Mouse (Mus musculus) lung, postnatal 0 days (tissue): ENCODE results near the gene Vmp1. TPM values are rescaled to one million over a fixed set of nuclear protein-coding genes. Genes with fewer than 3 reads are reported as not detected.
A peak's percentile ranks its signal among the peaks of the same experiment; 100 is the strongest.

ENCODE experiments used
- ATAC-seq: fragments of 200-750 bp; cut with Nextera tagmentation; 2 replicates; pipeline ENCODE4 v1.8.0; 2017; ENCODE audit warnings: moderate library complexity
- DNase-seq: peaks from one replicate; pipeline ENCODE4 v3.0.0-alpha.2; 2016; ENCODE audit warnings: low spot score
- H3K27ac ChIP-seq: fragments of 300-500 bp; sonication (generic); 2 replicates; pipeline ENCODE4 v1.5.1; 2014; ENCODE audit warnings: antibody characterized with exemption, mild to moderate bottlenecking, low read length, mixed read lengths
- H3K27me3 ChIP-seq: fragments of 300-500 bp; sonication (generic); replicated peaks from 2 replicates; pipeline ENCODE4 v1.6.1; 2014; ENCODE audit warnings: low read length, mixed read lengths; ENCODE audit not compliant: insufficient read depth
- H3K36me3 ChIP-seq: fragments of 300-500 bp; sonication (generic); 2 replicates; pipeline ENCODE4 v1.6.1; 2014; ENCODE audit warnings: low read length, mixed read lengths; ENCODE audit not compliant: insufficient read depth
- H3K4me1 ChIP-seq: fragments of 300-500 bp; sonication (generic); 2 replicates; pipeline ENCODE4 v1.6.1; 2014; ENCODE audit warnings: antibody characterized with exemption, low read depth, low read length, mixed read lengths; ENCODE audit not compliant: insufficient read depth
- H3K4me2 ChIP-seq: fragments of 300-500 bp; sonication (generic); replicated peaks from 2 replicates; pipeline ENCODE4 v1.6.1; 2014; ENCODE audit warnings: low read depth, mild to moderate bottlenecking, low read length, moderate library complexity, mixed read lengths
- H3K4me3 ChIP-seq: fragments of 300-500 bp; sonication (generic); 2 replicates; pipeline ENCODE4 v1.5.1; 2014; ENCODE audit warnings: low read depth, low read length
- H3K9ac ChIP-seq: fragments of 300-500 bp; sonication (generic); replicated peaks from 2 replicates; pipeline ENCODE4 v1.6.1; 2014; ENCODE audit warnings: low read depth, mild to moderate bottlenecking
- H3K9me3 ChIP-seq: fragments of 300-500 bp; sonication (generic); 2 replicates; pipeline ENCODE4 v1.6.1; 2016; ENCODE audit warnings: low read length, mixed read lengths
- CTCF ChIP-seq: IDR thresholded peaks from 2 replicates; pipeline ENCODE4 v1.5.1; 2016; ENCODE audit warnings: antibody characterized with exemption, mild to moderate bottlenecking
- EP300 ChIP-seq: IDR thresholded peaks from 2 replicates; pipeline ENCODE4 v1.6.1; 2016; ENCODE audit warnings: antibody characterized with exemption, mild to moderate bottlenecking, control low read depth
- WGBS: fragments of 180-500 bp; shearing (Covaris S2); extraction: QIAGEN DNeasy Blood & Tissue Kit; methylation state at CpG from one replicate; pipeline ENCODE4 v1.1.7; 2014; 5-methylcytosine and 5-hydroxymethylcytosine counted together
- polyA plus RNA-seq: library from polyadenylated mRNA; unstranded; fragments of >200 nt; fragmentation: Nextera tagmentation; extraction: Ambion mirVana; gene quantifications from 2 replicates; pipeline ENCODE4 v1.2.1, GENCODE M21; 2015

The Vmp1 gene
- polyA plus RNA-seq, 1 experiment from 2014 or later: 181 TPM

- Histone ChIP-seq H3K4me1 (peaks cover 45% of the 10 kb centered on the region), H3K4me2 (peak overlapping the region; percentile 54), H3K27ac (peak overlapping the region; percentile 93), H3K27me3 (no peaks in the 10 kb centered on the region), H3K9ac (peak overlapping the region; percentile 35), H3K9me3 (no peaks in the 10 kb centered on the region), H3K4me3 (peak overlapping the region; percentile 23), H3K36me3 (no peaks in the 10 kb centered on the region)
- 8% methylated on average over 11 of the region's 11 CpGs for WGBS
- ATAC-seq (peak; percentile 34), DNase-seq (peak; percentile 92)
- TF ChIP-seq CTCF (peak; percentile 13; the same call in 1 of the 2 replicates), EP300 (peak; percentile 48)
These were observed 102.3 kb downstream of the Vmp1 start for GRCm38 (mm10) chr11:86581250-86581753.

GRCm38 (mm10) chr11:86580319-86581113, 103.1 kb downstream of the Vmp1 start:
- Histone ChIP-seq H3K4me1 (peaks cover 50% of the 10 kb centered on the region), H3K27me3 (no peaks in the 10 kb centered on the region), H3K36me3 (no peaks in the 10 kb centered on the region), H3K4me3 (no peak overlapping the region), H3K9ac (peak overlapping the region; percentile 35; the same call in 1 of the 2 replicates), H3K4me2 (peak overlapping the region; percentile 54; the same call in 1 of the 2 replicates), H3K9me3 (no peaks in the 10 kb centered on the region), H3K27ac (peak overlapping the region; percentile 93)
- 67% methylated on average over 9 of the region's 9 CpGs for WGBS
- ATAC-seq: peak; percentile 34
- peak; percentile 85 for DNase-seq
- TF ChIP-seq EP300: peak; percentile 60; the same call in 1 of the 2 replicates
- TF ChIP-seq CTCF: no peak

GRCm38 (mm10) chr11:86579731-86580318, 103.8 kb downstream of the Vmp1 start:
- no peak for ATAC-seq
- 44% methylated on average over 10 of the region's 10 CpGs for WGBS
- TF ChIP-seq EP300: no peak; the same call in 1 of the 2 replicates
- TF ChIP-seq CTCF: no peak
- no peaks in the 10 kb centered on the region for H3K27me3 ChIP-seq
- H3K9me3 ChIP-seq: no peaks in the 10 kb centered on the region
- 0 out of 2 replicates have a peak overlapping the region, but pooled peaks have one; percentile 1 for H3K9ac ChIP-seq
- H3K27ac ChIP-seq: peak overlapping the region; percentile 93
- DNase-seq: peak; percentile 79
- no peaks in the 10 kb centered on the region for H3K36me3 ChIP-seq
- peaks cover 50% of the 10 kb centered on the region for H3K4me1 ChIP-seq
- no peak overlapping the region for H3K4me3 ChIP-seq
- no peak overlapping the region for H3K4me2 ChIP-seq

- Histone ChIP-seq H3K27me3 (no peaks in the 10 kb centered on the region), H3K9ac (no peak overlapping the region), H3K27ac (peak overlapping the region; percentile 93), H3K9me3 (no peaks in the 10 kb centered on the region), H3K4me1 (peaks cover 50% of the 10 kb centered on the region), H3K4me2 (peak overlapping the region; percentile 1; the same call in 1 of the 2 replicates), H3K36me3 (no peaks in the 10 kb centered on the region), H3K4me3 (no peak overlapping the region)
- peak; percentile 30 for ATAC-seq
- peak; percentile 93 for DNase-seq
- 39% methylated on average over 25 of the region's 25 CpGs for WGBS
- TF ChIP-seq CTCF: no peak
- peak; percentile 89 for TF ChIP-seq EP300
These were observed 104.6 kb downstream of the Vmp1 start for GRCm38 (mm10) chr11:86578809-86579730.

GRCm38 (mm10) chr11:86578106-86578808, 105.4 kb downstream of the Vmp1 start:
- Histone ChIP-seq H3K4me2 (0 out of 2 replicates have a peak overlapping the region, but pooled peaks have one; percentile 1), H3K9me3 (no peaks in the 10 kb centered on the region), H3K27ac (peak overlapping the region; percentile 93), H3K4me3 (no peak overlapping the region), H3K27me3 (no peaks in the 10 kb centered on the region), H3K4me1 (peaks cover 50% of the 10 kb centered on the region), H3K9ac (0 out of 2 replicates have a peak overlapping the region, but pooled peaks have one; percentile 23), H3K36me3 (no peaks in the 10 kb centered on the region)
- ATAC-seq: no peak
- no peak for TF ChIP-seq EP300
- no peak for TF ChIP-seq CTCF
- peak; percentile 47 for DNase-seq
- 52% methylated on average over 6 of the region's 6 CpGs for whole genome bisulfite sequencing
